Mouse (Mus musculus): ENCODE data around the gene Taf13. TPM values are rescaled to one million over a fixed set of nuclear protein-coding genes. Genes with fewer than 3 reads are reported as not detected.

Gene Taf13
- total RNA-seq, 2 experiments from 2014 or later = 32.1 to 36.8 TPM

DNA sequence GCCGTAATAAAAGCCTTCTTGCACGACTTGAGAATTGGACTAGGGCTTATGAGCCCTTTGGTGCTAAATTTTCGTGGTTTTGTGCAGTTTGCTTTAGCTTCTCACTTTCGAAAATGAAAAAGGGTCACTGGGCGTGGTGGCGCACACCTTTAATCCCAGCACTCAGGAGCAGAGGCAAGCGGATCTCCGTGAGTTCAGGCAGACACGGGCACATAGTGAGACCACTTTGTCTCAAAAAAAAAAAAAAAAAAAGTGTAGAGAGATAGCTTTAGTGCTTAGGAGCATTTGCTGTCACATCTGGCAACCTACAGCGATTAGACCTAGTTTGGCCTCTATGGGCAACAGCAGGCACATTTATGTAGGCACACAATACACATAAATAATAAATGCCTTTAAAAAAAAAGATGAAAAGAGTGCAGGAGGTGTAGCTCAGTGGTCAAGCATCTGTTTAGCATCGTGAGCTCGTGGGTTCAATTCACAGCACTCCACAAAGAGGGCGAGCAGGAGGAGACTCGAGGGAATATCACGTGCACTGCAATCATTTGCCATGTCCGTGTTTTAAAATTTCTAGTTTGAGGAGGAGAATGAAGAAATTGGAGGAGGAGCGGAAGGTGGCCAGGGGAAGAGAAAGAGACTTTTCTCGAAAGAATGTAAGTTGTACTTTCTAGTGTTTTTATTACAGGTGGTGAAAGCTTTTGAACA, 962 bp downstream of the Taf13 start:
- ATAC-seq (ENCODE audit: poor library complexity, severe bottlenecking) = no peak

DNA sequence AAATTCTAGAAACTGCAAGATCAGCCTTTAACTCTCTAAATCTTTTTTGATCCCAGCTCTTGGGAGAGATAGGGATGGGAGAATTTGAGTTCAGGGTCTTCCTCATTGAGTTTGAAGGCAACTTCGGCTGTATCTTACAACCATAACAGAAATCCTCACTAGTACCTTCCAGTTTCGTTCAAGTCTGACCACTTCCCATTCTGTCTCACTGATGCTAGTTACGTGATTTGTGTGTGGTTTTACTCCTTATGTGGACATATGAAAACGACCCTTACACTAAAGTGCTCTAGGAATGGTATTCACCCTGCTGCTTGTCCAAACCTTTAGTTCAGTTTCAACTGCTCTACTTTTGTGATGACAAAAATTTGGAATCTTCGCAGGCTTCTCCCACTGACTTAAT, 2.5 kb downstream of the Taf13 start:
- peak; percentile 13; the same call in 1 of the 2 replicates for ATAC-seq (ENCODE audit: poor library complexity, severe bottlenecking)

DNA sequence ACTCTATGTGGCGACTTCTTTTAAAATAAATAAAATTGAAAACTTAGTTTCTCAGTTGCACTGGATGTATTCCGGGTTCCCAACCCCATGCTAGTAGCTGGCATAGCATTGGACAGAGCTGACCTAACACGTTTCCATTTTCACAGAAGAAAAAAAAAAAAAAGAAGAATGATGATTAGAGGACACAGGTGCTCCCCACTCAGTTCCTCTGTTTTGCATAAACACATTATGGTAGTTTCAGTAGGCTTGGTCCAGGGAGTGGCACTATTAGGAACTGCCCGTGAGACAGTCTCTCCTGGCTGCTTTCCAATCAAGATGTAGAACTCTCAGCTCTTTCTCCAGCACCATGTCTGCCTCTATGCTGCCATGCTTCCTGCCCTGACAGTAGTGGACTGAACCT, 13.1 kb downstream of the Taf13 start:
- no peak for ATAC-seq (ENCODE audit: poor library complexity, severe bottlenecking)

DNA sequence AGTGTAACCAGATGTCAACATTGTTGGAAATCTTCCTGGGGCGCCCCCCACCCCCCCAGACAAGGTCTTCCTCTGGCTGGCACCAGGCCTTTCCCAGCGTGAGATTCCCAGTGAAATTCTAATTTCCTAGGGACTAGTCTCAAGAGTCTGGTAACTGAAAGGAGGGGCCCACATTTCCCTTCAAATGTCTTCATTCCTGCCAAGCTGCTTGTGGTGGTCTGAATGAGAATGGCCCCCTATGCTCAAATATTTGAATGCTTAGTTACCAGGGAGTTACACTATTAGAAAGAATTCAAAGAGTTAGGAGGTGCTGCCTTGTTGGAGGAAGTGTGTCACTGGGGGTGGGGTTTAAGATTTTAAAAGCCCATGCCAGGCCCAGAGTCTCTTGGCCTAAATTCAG, 16.9 kb downstream of the Taf13 start:
- ATAC-seq (ENCODE audit: poor library complexity, severe bottlenecking) = no peak

DNA sequence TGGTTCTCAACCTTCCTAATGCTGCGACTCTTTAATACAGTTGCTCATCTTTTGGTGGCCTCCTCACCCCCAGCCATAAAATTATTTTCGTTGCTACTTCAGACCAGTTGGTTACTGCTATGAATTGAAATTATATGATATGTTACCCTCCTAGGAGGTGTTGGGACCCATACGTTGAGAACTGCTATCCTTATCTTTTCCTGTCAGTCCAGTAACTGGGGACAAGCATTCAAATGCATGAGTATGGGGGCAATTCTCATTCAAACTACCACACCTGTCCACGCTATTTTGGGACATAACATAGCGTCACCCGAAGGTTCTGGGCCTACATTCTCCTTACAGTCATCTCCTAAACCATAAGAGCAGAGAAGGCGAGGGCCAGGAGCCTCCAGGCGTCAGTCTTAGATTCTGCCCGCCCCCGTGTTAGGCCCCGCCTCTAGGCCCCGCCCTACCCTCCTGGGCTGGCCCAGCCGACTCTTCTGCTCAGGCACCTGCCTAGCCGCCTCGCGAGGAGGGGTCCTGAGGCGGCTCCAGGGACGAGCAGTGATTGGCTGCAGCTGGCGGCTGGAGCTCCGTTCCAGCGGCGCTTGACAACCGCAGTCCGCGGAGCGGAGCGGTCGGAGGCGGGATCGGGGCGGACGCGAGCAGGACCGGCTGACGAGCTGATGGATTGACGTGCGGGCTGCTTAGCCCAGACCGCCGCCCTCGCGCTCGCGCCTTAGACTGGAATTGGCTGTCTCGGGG, 19.5 kb downstream of the Taf13 start, which contains the start of gene Wdr47:
TSS of gene Wdr47 (plus strand) at position 494 of the 744 bp plus-strand sequence.
- peak; percentile 100 for ATAC-seq (ENCODE audit: poor library complexity, severe bottlenecking)

DNA sequence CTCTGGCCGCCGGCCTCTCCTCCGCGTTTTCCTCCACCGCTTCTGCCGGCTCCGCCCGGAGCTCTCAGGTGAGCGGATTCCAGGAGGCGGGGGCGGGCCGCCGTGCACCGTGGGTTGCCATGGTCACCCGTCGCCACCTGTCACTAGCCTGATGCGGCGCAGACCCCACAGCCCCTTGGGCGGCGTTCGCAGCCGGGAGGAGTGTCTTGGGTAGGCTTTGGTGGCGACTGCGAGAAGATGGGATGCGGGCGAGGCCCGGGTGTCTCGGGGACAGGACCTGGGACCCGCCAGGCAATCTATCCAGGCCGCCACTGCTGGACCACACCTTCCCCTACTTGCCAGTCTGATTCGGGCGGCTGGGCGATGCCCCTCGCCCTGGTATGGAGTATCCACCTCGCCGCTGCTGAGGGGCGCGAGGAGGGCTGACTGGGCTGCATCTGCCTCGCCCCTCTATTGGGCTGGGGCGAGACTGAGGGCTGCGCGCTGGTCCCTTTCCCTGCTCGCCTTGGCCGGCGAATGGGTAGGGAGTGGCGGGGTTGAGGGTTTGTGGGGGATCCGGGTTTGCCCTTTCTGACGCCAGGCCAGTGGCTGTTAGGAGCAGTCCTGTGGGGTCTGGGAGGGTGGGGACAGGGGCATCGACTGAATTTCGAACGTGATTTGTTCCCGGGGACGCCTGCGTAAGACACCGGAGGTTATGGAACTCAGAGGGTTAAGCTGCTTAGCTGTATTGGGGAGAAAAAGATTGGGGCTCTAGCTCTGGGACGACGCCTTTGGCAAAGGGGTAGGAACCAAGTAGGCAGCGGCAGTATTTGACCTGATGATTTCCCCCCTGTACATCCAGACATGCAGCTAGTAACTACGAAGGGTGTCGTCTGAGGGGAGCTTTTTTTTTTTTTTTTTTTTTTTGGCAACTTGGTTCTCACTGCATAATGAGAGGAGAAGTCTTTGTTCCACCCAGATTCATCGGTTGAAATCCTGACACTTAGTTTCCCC, 20.3 kb downstream of the Taf13 start:
- peak; percentile 2 for ATAC-seq (ENCODE audit: poor library complexity, severe bottlenecking)

DNA sequence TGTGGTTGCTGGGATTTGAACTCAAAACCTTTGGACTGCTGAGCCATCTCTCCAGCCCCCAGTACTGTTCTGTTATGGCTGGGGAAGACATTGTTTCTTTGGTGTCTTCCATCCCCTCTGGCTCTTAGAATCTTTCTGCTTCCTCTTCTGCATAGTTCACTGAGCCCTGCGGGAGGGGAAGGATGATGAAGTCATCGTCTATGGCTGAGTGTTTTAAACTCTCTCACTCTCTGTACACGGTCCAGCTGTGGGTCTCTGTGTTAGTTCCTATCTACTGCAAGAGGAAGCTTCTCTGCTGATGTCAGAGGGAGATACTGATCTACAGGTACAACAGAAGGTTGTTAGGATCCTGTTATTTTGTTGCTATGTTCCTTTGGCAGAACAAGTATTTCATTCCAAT, 37.4 kb downstream of the Taf13 start:
- ATAC-seq (ENCODE audit: poor library complexity, severe bottlenecking) = peak; percentile 54

Other genes with a start within 250 kb of the Taf13 start
- not detected in 2 replicates for gene Mybphl, start 206.8 kb upstream of the Taf13 start, total RNA-seq (2015)
- gene Mybphl, start 206.8 kb upstream of the Taf13 start, total RNA-seq (2017) = not detected in 2 replicates
- gene Psrc1, start 187.9 kb upstream of the Taf13 start, total RNA-seq (2015) = 11.9 and 12.2 TPM in 2 replicates
- gene Psrc1, start 187.9 kb upstream of the Taf13 start, total RNA-seq (2017) = 12.8 and 15.4 TPM in 2 replicates
- gene Celsr2, start 156.1 kb upstream of the Taf13 start, total RNA-seq (2015) = 0.75 and 0.94 TPM in 2 replicates
- gene Celsr2, start 156.1 kb upstream of the Taf13 start, total RNA-seq (2017) = 0.22 and 0.81 TPM in 2 replicates
- 19.2 and 19.9 TPM in 2 replicates for gene Sars, start 126.5 kb upstream of the Taf13 start, total RNA-seq (2015)
- gene Sars, start 126.5 kb upstream of the Taf13 start, total RNA-seq (2017) = 241 and 283 TPM in 2 replicates
- not detected in 2 replicates for gene 1700013F07Rik, start 37.5 kb upstream of the Taf13 start, total RNA-seq (2015)
- not detected in 2 replicates for gene 1700013F07Rik, start 37.5 kb upstream of the Taf13 start, total RNA-seq (2017)
- not detected in 2 replicates for gene 5330417C22Rik, start 35.2 kb upstream of the Taf13 start, total RNA-seq (2015)
- 0.04 TPM in 1 of 2 replicates, not detected in the other for gene 5330417C22Rik, start 35.2 kb upstream of the Taf13 start, total RNA-seq (2017)
- 16.5 and 18.2 TPM in 2 replicates for gene Tmem167b, start 9.2 kb upstream of the Taf13 start, total RNA-seq (2015)
- 45.9 and 46.3 TPM in 2 replicates for gene Tmem167b, start 9.2 kb upstream of the Taf13 start, total RNA-seq (2017)
- gene Wdr47, start 19.6 kb downstream of the Taf13 start, total RNA-seq (2015) = 3.3 and 4.4 TPM in 2 replicates
- gene Wdr47, start 19.6 kb downstream of the Taf13 start, total RNA-seq (2017) = 8.1 and 8.7 TPM in 2 replicates
- 30.6 and 36.6 TPM in 2 replicates for gene Clcc1, start 82.2 kb downstream of the Taf13 start, total RNA-seq (2015)
- gene Clcc1, start 82.2 kb downstream of the Taf13 start, total RNA-seq (2017) = 68.9 and 74.7 TPM in 2 replicates
- gene Gpsm2, start 150.6 kb downstream of the Taf13 start, total RNA-seq (2015) = 32.1 and 37.2 TPM in 2 replicates
- gene Gpsm2, start 150.6 kb downstream of the Taf13 start, total RNA-seq (2017) = 49.9 and 50.4 TPM in 2 replicates
- gene Aknad1, start 168.0 kb downstream of the Taf13 start, total RNA-seq (2015) = 0.07 TPM in 1 of 2 replicates, not detected in the other
- gene Aknad1, start 168.0 kb downstream of the Taf13 start, total RNA-seq (2017) = 0.26 TPM in 1 of 2 replicates, not detected in the other